Mouse (Mus musculus) c-Kit-negative CD71-positive TER-119-positive erythroid progenitor cells, embryonic 14.5 days (primary cell): ENCODE data around the gene Sox6.

Experiments
- DNase-seq: peaks from one replicate; pipeline ENCODE4 v3.0.0-alpha.2; 2013; ENCODE audit warnings: low read depth, low spot score

Sox6 gene

GRCm38 (mm10) chr7:115420960-115421359, 617.6 kb downstream of the Sox6 start:
- no peak for DNase-seq
